Mouse (Mus musculus): ENCODE measurements around the gene Pafah1b2. TPM values are rescaled to one million over a fixed set of nuclear protein-coding genes. Genes with fewer than 3 reads are reported as not detected.

Pafah1b2 gene
- polyA plus RNA-seq, 1 experiment from 2014 or later, result 177 TPM

- no peak for ATAC-seq (ENCODE audit: insufficient number of reproducible peaks, insufficient read depth, low FRiP score, low read depth)
- no peaks in the 10 kb centered on the region for H3K9me3 ChIP-seq (ENCODE audit: control insufficient read depth, low read depth, low read length)
- H3K36me3 ChIP-seq (ENCODE audit: control insufficient read depth, insufficient read depth, low read length), result no peaks in the 10 kb centered on the region
- no peak overlapping the region for H3K9ac ChIP-seq (replicated peaks; ENCODE audit: low read depth, low read length)
- 0 out of 2 replicates have a peak overlapping the region, but pooled peaks have one; percentile 49 for H3K27ac ChIP-seq (ENCODE audit: low read length)
- H3K4me3 ChIP-seq (ENCODE audit: low read depth, low read length), result no peak overlapping the region
- peaks cover 27% of the 10 kb centered on the region for H3K4me1 ChIP-seq (ENCODE audit: control insufficient read depth, insufficient read depth, low read length)
- H3K27me3 ChIP-seq (ENCODE audit: control insufficient read depth, insufficient read depth, low read length), result no peaks in the 10 kb centered on the region
- WGBS, result 38% methylated on average over 3 of the region's 3 CpGs
- peak overlapping the region; percentile 89 for H3K4me2 ChIP-seq (replicated peaks; ENCODE audit: low read depth, low read length)
These were observed 1.2 kb downstream of the Pafah1b2 start for GRCm38 (mm10) chr9:46011094-46011970.

DNA sequence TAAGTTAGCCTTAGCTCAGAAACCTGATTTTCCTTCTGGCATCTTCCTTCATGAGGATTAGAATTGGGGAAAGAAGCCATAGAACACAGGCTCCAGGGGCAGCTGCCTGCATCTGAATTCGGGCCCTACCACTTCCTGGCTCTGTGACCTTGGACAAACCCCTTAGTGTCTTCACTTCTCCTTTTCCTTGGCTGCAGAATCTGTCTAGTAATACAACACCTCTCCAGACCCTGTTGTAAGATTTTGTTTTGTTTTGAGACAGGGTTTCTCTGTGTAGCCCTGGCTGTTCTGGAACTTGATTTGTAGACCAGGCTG lies 2.9 kb downstream of the Pafah1b2 start:
- Histone ChIP-seq H3K9me3 (ENCODE audit: control insufficient read depth, low read depth, low read length) (no peaks in the 10 kb centered on the region), H3K4me3 (ENCODE audit: low read depth, low read length) (no peak overlapping the region), H3K27me3 (ENCODE audit: control insufficient read depth, insufficient read depth, low read length) (no peaks in the 10 kb centered on the region), H3K9ac (replicated peaks; ENCODE audit: low read depth, low read length) (no peak overlapping the region), H3K4me2 (replicated peaks; ENCODE audit: low read depth, low read length) (no peak overlapping the region), H3K4me1 (ENCODE audit: control insufficient read depth, insufficient read depth, low read length) (peaks cover 11% of the 10 kb centered on the region), H3K36me3 (ENCODE audit: control insufficient read depth, insufficient read depth, low read length) (no peaks in the 10 kb centered on the region), H3K27ac (ENCODE audit: low read length) (no peak overlapping the region)
- ATAC-seq (ENCODE audit: insufficient number of reproducible peaks, insufficient read depth, low FRiP score, low read depth), result no peak
- 61% methylated on average over 1 of the region's 1 CpGs for WGBS

DNA sequence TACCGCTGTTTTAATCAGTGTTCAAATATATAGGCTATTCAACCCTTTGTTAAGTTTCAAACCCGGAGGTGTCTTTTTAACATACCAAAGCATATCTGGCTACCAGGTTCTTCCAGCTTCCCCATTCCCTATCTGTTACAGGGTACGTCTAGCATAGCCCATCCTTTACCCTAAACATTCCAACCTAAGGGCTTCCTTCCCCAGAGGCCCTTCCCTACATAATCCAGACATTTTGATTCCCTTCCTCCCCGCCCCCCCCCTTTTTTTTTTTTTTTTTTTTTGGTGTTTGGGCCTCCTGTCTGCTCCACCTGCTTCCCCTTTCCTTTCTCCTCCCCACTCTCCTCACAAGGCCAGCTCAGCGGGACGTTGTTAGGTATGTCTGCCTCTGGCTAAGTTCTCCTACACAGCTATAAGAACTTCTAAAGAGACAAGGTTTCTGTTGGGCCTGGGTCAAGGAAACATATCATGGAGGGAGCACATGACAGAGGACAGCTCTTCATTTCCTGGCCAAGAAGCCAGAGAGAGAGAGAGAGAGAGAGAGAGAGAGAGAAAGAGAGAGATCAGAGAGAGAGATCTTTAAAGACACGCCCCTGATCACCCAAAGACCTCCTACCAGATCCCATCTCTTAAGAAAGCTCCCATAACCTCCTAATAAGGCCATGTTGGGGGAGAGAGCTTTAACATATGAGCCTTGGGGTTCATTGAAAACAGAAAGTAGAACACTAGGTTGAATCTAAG lies 3.4 kb downstream of the Pafah1b2 start:
- peaks cover 6% of the 10 kb centered on the region; the same call in 1 of the 2 replicates for H3K4me1 ChIP-seq (ENCODE audit: control insufficient read depth, insufficient read depth, low read length)
- no peaks in the 10 kb centered on the region for H3K9me3 ChIP-seq (ENCODE audit: control insufficient read depth, low read depth, low read length)
- ATAC-seq (ENCODE audit: insufficient number of reproducible peaks, insufficient read depth, low FRiP score, low read depth), result no peak
- H3K4me3 ChIP-seq (ENCODE audit: low read depth, low read length), result no peak overlapping the region
- 59% methylated on average over 7 of the region's 7 CpGs for WGBS
- no peaks in the 10 kb centered on the region for H3K36me3 ChIP-seq (ENCODE audit: control insufficient read depth, insufficient read depth, low read length)
- no peak overlapping the region for H3K27ac ChIP-seq (ENCODE audit: low read length)
- no peak overlapping the region for H3K9ac ChIP-seq (replicated peaks; ENCODE audit: low read depth, low read length)
- H3K4me2 ChIP-seq (replicated peaks; ENCODE audit: low read depth, low read length), result no peak overlapping the region
- no peaks in the 10 kb centered on the region for H3K27me3 ChIP-seq (ENCODE audit: control insufficient read depth, insufficient read depth, low read length)

GRCm38 (mm10) chr9:46006224-46006623 lies 6.3 kb downstream of the Pafah1b2 start:
- WGBS, result 69% methylated on average over 5 of the region's 5 CpGs
- no peaks in the 10 kb centered on the region for H3K9me3 ChIP-seq (ENCODE audit: control insufficient read depth, low read depth, low read length)
- H3K27ac ChIP-seq (ENCODE audit: low read length), result no peak overlapping the region
- no peaks in the 10 kb centered on the region for H3K27me3 ChIP-seq (ENCODE audit: control insufficient read depth, insufficient read depth, low read length)
- no peak overlapping the region for H3K4me3 ChIP-seq (ENCODE audit: low read depth, low read length)
- no peaks in the 10 kb centered on the region for H3K36me3 ChIP-seq (ENCODE audit: control insufficient read depth, insufficient read depth, low read length)
- H3K4me2 ChIP-seq (replicated peaks; ENCODE audit: low read depth, low read length), result no peak overlapping the region
- H3K9ac ChIP-seq (replicated peaks; ENCODE audit: low read depth, low read length), result no peak overlapping the region
- H3K4me1 ChIP-seq (ENCODE audit: control insufficient read depth, insufficient read depth, low read length), result no peaks in the 10 kb centered on the region
- ATAC-seq (ENCODE audit: insufficient number of reproducible peaks, insufficient read depth, low FRiP score, low read depth), result no peak

- WGBS, result 70% methylated on average over 3 of the region's 3 CpGs
- H3K36me3 ChIP-seq (ENCODE audit: control insufficient read depth, insufficient read depth, low read length), result no peaks in the 10 kb centered on the region
- no peak overlapping the region for H3K9ac ChIP-seq (replicated peaks; ENCODE audit: low read depth, low read length)
- no peak overlapping the region for H3K27ac ChIP-seq (ENCODE audit: low read length)
- H3K4me2 ChIP-seq (replicated peaks; ENCODE audit: low read depth, low read length), result no peak overlapping the region
- no peak overlapping the region for H3K4me3 ChIP-seq (ENCODE audit: low read depth, low read length)
- H3K27me3 ChIP-seq (ENCODE audit: control insufficient read depth, insufficient read depth, low read length), result no peaks in the 10 kb centered on the region
- H3K4me1 ChIP-seq (ENCODE audit: control insufficient read depth, insufficient read depth, low read length), result no peaks in the 10 kb centered on the region
- H3K9me3 ChIP-seq (ENCODE audit: control insufficient read depth, low read depth, low read length), result no peaks in the 10 kb centered on the region
- ATAC-seq (ENCODE audit: insufficient number of reproducible peaks, insufficient read depth, low FRiP score, low read depth), result no peak
These were observed 8.0 kb downstream of the Pafah1b2 start for GRCm38 (mm10) chr9:46004529-46004928.

GRCm38 (mm10) chr9:46003729-46004128 lies 8.8 kb downstream of the Pafah1b2 start:
- no peaks in the 10 kb centered on the region for H3K36me3 ChIP-seq (ENCODE audit: control insufficient read depth, insufficient read depth, low read length)
- no peaks in the 10 kb centered on the region for H3K9me3 ChIP-seq (ENCODE audit: control insufficient read depth, low read depth, low read length)
- no peak overlapping the region for H3K4me2 ChIP-seq (replicated peaks; ENCODE audit: low read depth, low read length)
- no peak overlapping the region for H3K27ac ChIP-seq (ENCODE audit: low read length)
- no peak overlapping the region for H3K4me3 ChIP-seq (ENCODE audit: low read depth, low read length)
- no peaks in the 10 kb centered on the region for H3K27me3 ChIP-seq (ENCODE audit: control insufficient read depth, insufficient read depth, low read length)
- no peaks in the 10 kb centered on the region for H3K4me1 ChIP-seq (ENCODE audit: control insufficient read depth, insufficient read depth, low read length)
- 7% methylated on average over 7 of the region's 7 CpGs for WGBS
- H3K9ac ChIP-seq (replicated peaks; ENCODE audit: low read depth, low read length), result no peak overlapping the region
- ATAC-seq (ENCODE audit: insufficient number of reproducible peaks, insufficient read depth, low FRiP score, low read depth), result no peak

DNA sequence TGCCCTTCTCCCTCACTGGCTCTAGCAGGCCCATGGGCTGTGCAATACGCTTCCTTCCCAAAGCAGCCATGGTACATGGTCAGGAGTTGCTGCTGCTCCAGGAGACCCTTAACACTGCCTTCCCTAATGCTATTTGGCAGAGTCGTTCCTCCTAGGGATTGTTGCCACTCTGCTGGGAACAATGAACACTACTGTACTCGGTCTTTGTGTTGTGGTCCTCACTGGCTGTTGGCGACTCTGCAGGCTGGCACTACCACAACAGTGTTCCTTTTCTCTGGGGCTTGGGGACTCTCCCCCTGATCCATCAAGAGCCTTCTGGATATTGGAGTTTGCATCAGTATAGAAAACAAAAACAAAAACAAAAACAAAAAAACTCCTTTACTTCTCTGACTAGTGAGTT lies 13.5 kb downstream of the Pafah1b2 start:
- Histone ChIP-seq H3K27ac (ENCODE audit: low read length) (no peak overlapping the region), H3K27me3 (ENCODE audit: control insufficient read depth, insufficient read depth, low read length) (no peaks in the 10 kb centered on the region), H3K4me3 (ENCODE audit: low read depth, low read length) (no peak overlapping the region), H3K4me2 (replicated peaks; ENCODE audit: low read depth, low read length) (no peak overlapping the region), H3K9me3 (ENCODE audit: control insufficient read depth, low read depth, low read length) (no peaks in the 10 kb centered on the region), H3K9ac (replicated peaks; ENCODE audit: low read depth, low read length) (no peak overlapping the region), H3K36me3 (ENCODE audit: control insufficient read depth, insufficient read depth, low read length) (no peaks in the 10 kb centered on the region), H3K4me1 (ENCODE audit: control insufficient read depth, insufficient read depth, low read length) (no peaks in the 10 kb centered on the region)
- WGBS, result 83% methylated on average over 4 of the region's 4 CpGs
- no peak for ATAC-seq (ENCODE audit: insufficient number of reproducible peaks, insufficient read depth, low FRiP score, low read depth)

DNA sequence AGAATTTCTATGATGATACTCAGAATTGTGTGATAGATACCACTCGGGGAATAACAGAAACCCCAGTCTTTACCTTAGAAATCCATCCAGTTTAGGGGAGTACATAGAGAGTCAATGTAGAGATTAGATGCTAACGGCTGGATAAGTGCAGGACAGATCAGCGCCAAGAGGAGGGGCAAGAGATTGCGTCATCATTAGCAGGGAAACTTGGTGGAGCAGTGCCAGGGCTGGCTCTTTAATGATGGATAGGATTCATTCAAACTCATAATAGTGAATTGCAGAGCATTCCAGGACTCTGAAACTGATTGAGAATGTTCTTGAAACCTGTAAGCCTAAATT lies 27.3 kb downstream of the Pafah1b2 start:
- ATAC-seq (ENCODE audit: insufficient number of reproducible peaks, insufficient read depth, low FRiP score, low read depth), result peak; percentile 80
- no peaks in the 10 kb centered on the region for H3K36me3 ChIP-seq (ENCODE audit: control insufficient read depth, insufficient read depth, low read length)
- peaks cover 19% of the 10 kb centered on the region for H3K4me1 ChIP-seq (ENCODE audit: control insufficient read depth, insufficient read depth, low read length)
- no peaks in the 10 kb centered on the region for H3K27me3 ChIP-seq (ENCODE audit: control insufficient read depth, insufficient read depth, low read length)
- peak overlapping the region; percentile 76 for H3K4me2 ChIP-seq (replicated peaks; ENCODE audit: low read depth, low read length)
- under 1% methylated on average over 4 of the region's 4 CpGs for WGBS
- H3K27ac ChIP-seq (ENCODE audit: low read length), result peak overlapping the region; percentile 94
- H3K9me3 ChIP-seq (ENCODE audit: control insufficient read depth, low read depth, low read length), result no peaks in the 10 kb centered on the region
- H3K9ac ChIP-seq (replicated peaks; ENCODE audit: low read depth, low read length), result peak overlapping the region; percentile 92
- peak overlapping the region; percentile 81 for H3K4me3 ChIP-seq (ENCODE audit: low read depth, low read length)

All from stomach, embryonic 14.5 days (tissue).